9 mouse cellular contexts compared by ENCODE assay signal in genomic region chr5:126671156-126671555, GRCm38 (mm10).
DNase-seq lines count a peak whose midpoint lies in the region; ATAC-seq and TF ChIP-seq lines count a peak whose summit lies in the region.
"Had no signal": no experiment of that assay in that cellular context is flagged by ENCODE, and none has a peak within 500 bp of the region (broad histone marks: within the 10 kb centered on the region; RNA-seq: fewer than 3 reads in every experiment).

No protein-coding gene starts in this region.

- no peak overlapping the region for H3K27ac ChIP-seq in liver, adult 2 months (replicated peaks; ENCODE audit: insufficient read depth, low read depth, low read length)
- no peak overlapping the region for H3K27ac ChIP-seq in liver, embryonic 11.5 days (ENCODE audit: low read depth, low read length)
- no peak overlapping the region for H3K27ac ChIP-seq in cerebellum, adult 2 months (ENCODE audit: insufficient read depth, low read length)
- H3K27ac ChIP-seq: embryonic facial prominence, embryonic 15.5 days; limb, embryonic 12.5 days had no signal

- H3K4me2 ChIP-seq in liver, embryonic 11.5 days, result no peak overlapping the region
- H3K4me2 ChIP-seq: embryonic facial prominence, embryonic 15.5 days; limb, embryonic 12.5 days had no signal

- WGBS in liver, adult 2 months, result 83% methylated on average over 1 of the region's 1 CpGs
- WGBS in liver, embryonic 11.5 days, result 71% methylated on average over 1 of the region's 1 CpGs
- WGBS in cerebellum, adult 2 months, result 86% methylated on average over 1 of the region's 1 CpGs

- TF ChIP-seq CTCF in liver, adult 2 months (IDR thresholded peaks at IDR 0.05; ENCODE audit: low read depth, low read length), result no peak
- no peak for TF ChIP-seq CTCF in cerebellum, adult 2 months (IDR thresholded peaks at IDR 0.05; ENCODE audit: borderline replicate concordance, insufficient read depth, low read depth, low read length)

- no peak overlapping the region for H3K9ac ChIP-seq in liver, adult 2 months (ENCODE audit: low read depth, low read length)
- H3K9ac ChIP-seq in liver, embryonic 11.5 days (ENCODE audit: low read depth, low read length), result no peak overlapping the region
- H3K9ac ChIP-seq: embryonic facial prominence, embryonic 15.5 days; limb, embryonic 12.5 days had no signal

- ATAC-seq in liver, embryonic 11.5 days (replicated peaks; ENCODE audit: low FRiP score), result no peak
- no peak for ATAC-seq in granulocyte monocyte progenitor cell, adult 5-6 weeks (replicated peaks; ENCODE audit: poor library complexity, severe bottlenecking)

- no peak overlapping the region for H3K4me3 ChIP-seq in liver, adult 2 months (ENCODE audit: insufficient read depth, low read depth, low read length)
- no peak overlapping the region for H3K4me3 ChIP-seq in liver, embryonic 11.5 days (ENCODE audit: low read depth, low read length)
- H3K4me3 ChIP-seq in cerebellum, adult 2 months (replicated peaks; ENCODE audit: insufficient read depth, low read depth, low read length), result no peak overlapping the region
- H3K4me3 ChIP-seq: embryonic facial prominence, embryonic 15.5 days; limb, embryonic 12.5 days had no signal

- H3K27me3 ChIP-seq in liver, adult 2 months (ENCODE audit: control insufficient read depth, insufficient read depth, low read length), result no peaks in the 10 kb centered on the region
- H3K27me3 ChIP-seq in liver, embryonic 11.5 days (replicated peaks; ENCODE audit: control insufficient read depth, insufficient read depth, low read length), result no peaks in the 10 kb centered on the region
- no peaks in the 10 kb centered on the region for H3K27me3 ChIP-seq in cerebellum, adult 2 months (ENCODE audit: control insufficient read depth, insufficient read depth, low read length)
- H3K27me3 ChIP-seq: embryonic facial prominence, embryonic 15.5 days; limb, embryonic 12.5 days had no signal

- no peaks in the 10 kb centered on the region for H3K79me2 ChIP-seq in liver, adult 2 months (ENCODE audit: control insufficient read depth, insufficient read depth, low read length)

- H3K4me1 ChIP-seq in liver, adult 2 months (ENCODE audit: control insufficient read depth, insufficient read depth, low read length), result no peaks in the 10 kb centered on the region
- no peaks in the 10 kb centered on the region for H3K4me1 ChIP-seq in liver, embryonic 11.5 days (replicated peaks; ENCODE audit: control insufficient read depth, insufficient read depth, low read length)
- H3K4me1 ChIP-seq in cerebellum, adult 2 months (ENCODE audit: control insufficient read depth, insufficient read depth, low read length), result no peaks in the 10 kb centered on the region
- H3K4me1 ChIP-seq: embryonic facial prominence, embryonic 15.5 days; limb, embryonic 12.5 days had no signal

- no peaks in the 10 kb centered on the region for H3K36me3 ChIP-seq in liver, adult 2 months (ENCODE audit: control insufficient read depth, insufficient read depth, low read length)
- no peaks in the 10 kb centered on the region for H3K36me3 ChIP-seq in liver, embryonic 11.5 days (ENCODE audit: control insufficient read depth, insufficient read depth, low read length)
- H3K36me3 ChIP-seq: embryonic facial prominence, embryonic 15.5 days; limb, embryonic 12.5 days had no signal

- peak; percentile 41 for DNase-seq in liver, adult 2 months (ENCODE audit: extremely low read depth, low read depth, low spot score)
- DNase-seq in liver, embryonic 11.5 days (ENCODE audit: low spot score), result no peak
- peak; percentile 11 for DNase-seq in WW6 (ENCODE audit: low read depth, low spot score)
- DNase-seq in cerebellum, adult 2 months, result peak; percentile 1 to 7
- peak; percentile 27 for DNase-seq in kidney, postnatal 14 days
- DNase-seq in lung, postnatal 36 days, result peak; percentile 20

- H3K9me3 ChIP-seq in liver, embryonic 11.5 days (ENCODE audit: control insufficient read depth, low read length), result 0 out of 2 replicates have a peak, but pooled peaks cover 2% of the 10 kb centered on the region
- H3K9me3 ChIP-seq: embryonic facial prominence, embryonic 15.5 days; limb, embryonic 12.5 days had no signal

- no peak for TF ChIP-seq POLR2A in liver, adult 2 months (IDR thresholded peaks at IDR 0.05; ENCODE audit: extremely low read depth, insufficient read depth, low read length)
- TF ChIP-seq POLR2A in cerebellum, adult 2 months (IDR thresholded peaks at IDR 0.05; ENCODE audit: borderline replicate concordance, insufficient read depth, low read length), result no peak
